Mouse (Mus musculus): ENCODE results near the gene F13a1. TPM values are rescaled to one million over a fixed set of nuclear protein-coding genes. Genes with fewer than 3 reads are reported as not detected.

Gene F13a1
- 40.7 TPM in 2 replicates for polyA plus RNA-seq (2015; fragmentation: Nextera tagmentation; extraction: Ambion mirVana)

DNA sequence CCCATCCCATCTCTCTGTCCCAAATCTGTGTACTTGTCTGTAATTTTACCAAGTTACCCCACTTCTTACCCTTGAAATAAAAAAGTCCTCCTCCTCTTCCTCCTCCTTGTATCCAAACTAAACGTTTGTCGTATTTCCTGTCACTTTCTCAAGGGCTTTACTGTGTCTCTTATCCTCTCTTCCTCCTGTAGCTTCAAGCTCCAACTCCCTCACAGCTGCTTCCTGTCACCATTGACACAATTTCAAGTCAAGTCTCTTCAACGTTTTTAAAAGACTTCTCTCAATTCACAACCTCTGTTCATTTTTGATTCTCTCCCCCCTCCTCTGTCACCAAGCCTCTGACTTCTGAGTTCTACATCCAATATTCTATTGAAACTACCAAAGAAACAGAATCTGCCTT is at the start of gene F13a1:
TSS of gene F13a1 (minus strand) at position 119 of the 400 bp plus-strand sequence.
- Histone ChIP-seq H3K4me3 (replicated peaks; ENCODE audit: low read length) (no peak within 1 kb of the TSS), H3K9me3 (replicated peaks; ENCODE audit: control insufficient read depth, low read length) (no peaks in the 10 kb centered on the region), H3K4me1 (ENCODE audit: control insufficient read depth, insufficient read depth, low read length) (no peaks in the 10 kb centered on the region), H3K27ac (ENCODE audit: low read length) (no peak within 1 kb of the TSS), H3K36me3 (ENCODE audit: control insufficient read depth, insufficient read depth, low read length) (no peaks in the 10 kb centered on the region), H3K27me3 (ENCODE audit: control insufficient read depth, insufficient read depth, low read length) (no peaks in the 10 kb centered on the region), H3K4me2 (ENCODE audit: low read depth, low read length) (no peak within 1 kb of the TSS), H3K9ac (ENCODE audit: low read length) (no peak within 1 kb of the TSS)
- WGBS = 29% methylated on average over 3 of the region's 3 CpGs
- ATAC-seq (ENCODE audit: insufficient read depth, low FRiP score) = no peak

DNA sequence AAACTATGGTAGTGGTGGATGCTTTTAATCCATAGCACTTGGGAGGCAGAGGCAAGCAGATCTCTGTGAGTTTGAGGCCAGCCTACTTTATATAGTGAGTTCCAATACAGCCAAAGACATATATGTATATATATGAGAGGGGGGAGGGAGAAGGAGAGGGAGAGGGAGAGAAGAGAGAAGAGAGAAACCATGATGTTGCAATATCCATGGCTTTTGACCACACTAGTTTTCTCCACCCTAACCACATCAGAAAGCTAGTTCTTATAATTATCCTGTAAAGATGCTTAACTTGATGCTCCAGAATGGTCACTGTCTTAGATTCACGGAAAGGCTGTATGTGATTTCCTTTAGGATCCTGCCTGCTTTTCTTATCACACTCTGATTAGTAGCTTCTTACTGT is 41.6 kb upstream of the F13a1 start:
- no peak overlapping the region for H3K4me3 ChIP-seq (replicated peaks; ENCODE audit: low read length)
- no peaks in the 10 kb centered on the region for H3K36me3 ChIP-seq (ENCODE audit: control insufficient read depth, insufficient read depth, low read length)
- H3K27ac ChIP-seq (ENCODE audit: low read length) = no peak overlapping the region
- no peaks in the 10 kb centered on the region for H3K9me3 ChIP-seq (replicated peaks; ENCODE audit: control insufficient read depth, low read length)
- no peak overlapping the region for H3K4me2 ChIP-seq (ENCODE audit: low read depth, low read length)
- no peak for ATAC-seq (ENCODE audit: insufficient read depth, low FRiP score)
- WGBS = 87% methylated on average over 1 of the region's 1 CpGs
- no peak overlapping the region for H3K9ac ChIP-seq (ENCODE audit: low read length)
- no peaks in the 10 kb centered on the region for H3K4me1 ChIP-seq (ENCODE audit: control insufficient read depth, insufficient read depth, low read length)
- H3K27me3 ChIP-seq (ENCODE audit: control insufficient read depth, insufficient read depth, low read length) = no peaks in the 10 kb centered on the region

DNA sequence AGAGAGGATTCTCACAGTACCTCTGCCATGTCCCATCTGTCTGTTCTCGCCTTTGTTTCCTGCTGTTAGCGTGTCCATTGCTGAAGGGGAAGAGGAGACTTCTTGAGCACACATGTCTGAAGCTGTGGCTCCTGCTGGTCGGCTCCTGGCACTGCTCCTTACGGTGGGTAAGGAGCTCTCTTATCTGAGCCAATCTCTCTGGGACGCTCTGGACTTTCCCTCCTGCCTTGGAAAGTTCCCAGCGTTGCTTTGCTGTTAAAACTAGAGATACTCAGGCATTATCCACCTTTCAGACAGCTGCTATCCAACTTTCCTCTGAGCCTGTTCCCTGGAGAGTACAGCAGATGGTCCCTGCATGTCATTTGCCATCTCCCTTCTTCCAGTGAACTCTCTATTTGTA is 39.1 kb upstream of the F13a1 start:
- H3K27me3 ChIP-seq (ENCODE audit: control insufficient read depth, insufficient read depth, low read length) = no peaks in the 10 kb centered on the region
- 63% methylated on average over 6 of the region's 6 CpGs for WGBS
- no peak overlapping the region for H3K9ac ChIP-seq (ENCODE audit: low read length)
- H3K4me1 ChIP-seq (ENCODE audit: control insufficient read depth, insufficient read depth, low read length) = no peaks in the 10 kb centered on the region
- ATAC-seq (ENCODE audit: insufficient read depth, low FRiP score) = no peak
- no peaks in the 10 kb centered on the region for H3K9me3 ChIP-seq (replicated peaks; ENCODE audit: control insufficient read depth, low read length)
- no peak overlapping the region for H3K4me2 ChIP-seq (ENCODE audit: low read depth, low read length)
- no peak overlapping the region for H3K27ac ChIP-seq (ENCODE audit: low read length)
- no peaks in the 10 kb centered on the region for H3K36me3 ChIP-seq (ENCODE audit: control insufficient read depth, insufficient read depth, low read length)
- no peak overlapping the region for H3K4me3 ChIP-seq (replicated peaks; ENCODE audit: low read length)

DNA sequence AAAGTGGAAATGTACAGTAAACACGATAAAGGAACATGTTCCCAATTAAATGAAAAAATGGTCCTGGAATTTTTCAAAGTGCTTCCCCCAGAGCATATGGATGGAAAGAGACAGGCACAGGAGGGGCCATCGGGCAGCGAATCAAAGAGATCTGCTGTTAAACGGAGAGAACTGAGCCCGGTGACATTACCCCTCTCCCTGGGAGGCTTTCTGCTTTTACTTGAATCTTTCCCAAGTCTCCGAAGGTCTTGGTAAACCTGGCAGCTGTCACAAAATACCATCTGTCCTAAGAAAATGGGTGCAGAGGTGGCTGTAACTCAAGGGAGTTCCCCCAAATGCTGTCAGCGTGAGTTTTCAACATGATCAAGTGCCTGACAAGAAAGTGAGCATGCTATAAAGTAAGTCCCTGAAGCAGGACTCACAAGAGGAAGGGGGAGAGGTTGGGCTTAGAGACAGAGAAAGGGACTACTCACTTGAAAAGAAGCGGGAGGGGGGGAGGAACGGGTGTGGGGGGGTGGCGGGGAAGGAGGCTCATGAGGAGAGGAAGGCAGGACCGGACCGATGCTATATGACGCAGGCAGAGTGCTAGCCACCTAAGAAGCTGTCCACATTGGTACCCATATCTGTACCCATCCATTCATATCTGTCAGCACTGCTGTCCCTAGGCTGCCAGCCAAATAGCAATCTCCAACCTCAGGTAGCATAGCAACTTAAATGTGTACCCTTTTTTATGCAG is 31.6 kb upstream of the F13a1 start:
- H3K27ac ChIP-seq (ENCODE audit: low read length) = no peak overlapping the region
- H3K9ac ChIP-seq (ENCODE audit: low read length) = no peak overlapping the region
- no peaks in the 10 kb centered on the region for H3K27me3 ChIP-seq (ENCODE audit: control insufficient read depth, insufficient read depth, low read length)
- no peak for ATAC-seq (ENCODE audit: insufficient read depth, low FRiP score)
- no peaks in the 10 kb centered on the region for H3K36me3 ChIP-seq (ENCODE audit: control insufficient read depth, insufficient read depth, low read length)
- WGBS = 60% methylated on average over 13 of the region's 13 CpGs
- no peaks in the 10 kb centered on the region for H3K9me3 ChIP-seq (replicated peaks; ENCODE audit: control insufficient read depth, low read length)
- no peaks in the 10 kb centered on the region for H3K4me1 ChIP-seq (ENCODE audit: control insufficient read depth, insufficient read depth, low read length)
- H3K4me2 ChIP-seq (ENCODE audit: low read depth, low read length) = no peak overlapping the region
- H3K4me3 ChIP-seq (replicated peaks; ENCODE audit: low read length) = no peak overlapping the region

DNA sequence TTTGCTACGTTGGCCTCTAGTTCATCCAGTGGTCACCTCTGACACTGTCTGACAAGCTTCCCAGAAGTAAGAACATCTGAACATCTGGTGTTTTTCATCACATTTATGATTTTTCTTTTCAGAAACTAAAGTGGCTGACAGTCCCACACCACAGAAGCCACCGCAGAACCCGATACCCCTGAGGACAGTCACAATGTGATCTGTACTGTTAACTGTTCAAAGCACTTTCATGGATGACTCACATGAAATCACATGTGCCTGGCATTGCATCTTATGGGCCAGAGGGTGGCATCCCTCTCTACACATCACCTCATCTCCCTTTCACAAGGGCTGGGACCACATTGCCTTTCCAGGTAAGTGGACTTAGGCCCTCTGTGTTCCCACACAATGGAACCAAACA is 21.3 kb upstream of the F13a1 start:
- Histone ChIP-seq H3K4me1 (ENCODE audit: control insufficient read depth, insufficient read depth, low read length) (no peaks in the 10 kb centered on the region), H3K9ac (ENCODE audit: low read length) (no peak overlapping the region), H3K36me3 (ENCODE audit: control insufficient read depth, insufficient read depth, low read length) (no peaks in the 10 kb centered on the region), H3K27me3 (ENCODE audit: control insufficient read depth, insufficient read depth, low read length) (no peaks in the 10 kb centered on the region), H3K9me3 (replicated peaks; ENCODE audit: control insufficient read depth, low read length) (no peaks in the 10 kb centered on the region), H3K4me2 (ENCODE audit: low read depth, low read length) (no peak overlapping the region), H3K27ac (ENCODE audit: low read length) (no peak overlapping the region), H3K4me3 (replicated peaks; ENCODE audit: low read length) (no peak overlapping the region)
- WGBS = 74% methylated on average over 3 of the region's 3 CpGs
- ATAC-seq (ENCODE audit: insufficient read depth, low FRiP score) = no peak

DNA sequence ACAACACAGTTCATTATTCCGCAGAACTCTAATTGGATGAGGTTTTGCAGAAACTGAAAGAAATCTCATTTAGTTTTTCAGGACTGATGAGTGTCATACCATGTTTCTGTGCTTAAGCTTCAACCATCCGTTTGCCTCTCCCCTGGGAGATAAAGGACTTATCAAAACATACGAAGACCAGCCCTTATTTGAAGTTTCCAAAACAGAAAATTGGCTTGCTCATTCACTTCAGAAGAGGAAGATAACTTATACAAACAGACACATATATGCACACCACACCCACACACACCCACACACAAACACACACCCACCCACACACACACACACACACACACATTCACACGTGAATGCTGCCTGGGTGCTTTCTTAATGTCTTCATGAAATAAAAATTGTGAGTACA is 20.8 kb upstream of the F13a1 start:
- ATAC-seq (ENCODE audit: insufficient read depth, low FRiP score) = no peak
- 50% methylated on average over 4 of the region's 4 CpGs for WGBS
- no peak overlapping the region for H3K4me3 ChIP-seq (replicated peaks; ENCODE audit: low read length)
- no peak overlapping the region for H3K4me2 ChIP-seq (ENCODE audit: low read depth, low read length)
- no peaks in the 10 kb centered on the region for H3K4me1 ChIP-seq (ENCODE audit: control insufficient read depth, insufficient read depth, low read length)
- H3K27me3 ChIP-seq (ENCODE audit: control insufficient read depth, insufficient read depth, low read length) = no peaks in the 10 kb centered on the region
- no peaks in the 10 kb centered on the region for H3K9me3 ChIP-seq (replicated peaks; ENCODE audit: control insufficient read depth, low read length)
- H3K27ac ChIP-seq (ENCODE audit: low read length) = no peak overlapping the region
- no peak overlapping the region for H3K9ac ChIP-seq (ENCODE audit: low read length)
- H3K36me3 ChIP-seq (ENCODE audit: control insufficient read depth, insufficient read depth, low read length) = no peaks in the 10 kb centered on the region

DNA sequence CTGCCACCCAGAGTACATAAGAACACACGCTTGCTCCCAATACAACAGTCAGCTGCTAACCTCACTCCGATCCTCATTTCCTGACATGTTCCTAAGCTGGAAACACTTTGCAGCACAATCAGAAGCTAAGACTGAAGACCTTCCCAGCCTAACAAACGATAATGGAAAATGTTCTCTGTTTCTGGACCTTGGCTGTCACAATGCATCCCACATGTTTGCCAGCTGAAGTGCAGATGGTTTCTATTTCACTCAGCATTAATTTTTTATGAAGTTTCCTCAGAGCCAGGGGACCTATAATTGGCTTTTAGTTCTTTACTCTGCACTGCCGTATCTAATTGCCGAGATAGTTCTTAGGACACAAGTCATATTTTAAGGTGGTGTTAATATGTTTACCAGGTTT is 10.8 kb upstream of the F13a1 start:
- Histone ChIP-seq H3K36me3 (ENCODE audit: control insufficient read depth, insufficient read depth, low read length) (no peaks in the 10 kb centered on the region), H3K27ac (ENCODE audit: low read length) (no peak overlapping the region), H3K27me3 (ENCODE audit: control insufficient read depth, insufficient read depth, low read length) (no peaks in the 10 kb centered on the region), H3K4me3 (replicated peaks; ENCODE audit: low read length) (no peak overlapping the region), H3K4me1 (ENCODE audit: control insufficient read depth, insufficient read depth, low read length) (no peaks in the 10 kb centered on the region), H3K9ac (ENCODE audit: low read length) (no peak overlapping the region), H3K9me3 (replicated peaks; ENCODE audit: control insufficient read depth, low read length) (no peaks in the 10 kb centered on the region), H3K4me2 (ENCODE audit: low read depth, low read length) (no peak overlapping the region)
- WGBS = 70% methylated on average over 5 of the region's 5 CpGs
- no peak for ATAC-seq (ENCODE audit: insufficient read depth, low FRiP score)

DNA sequence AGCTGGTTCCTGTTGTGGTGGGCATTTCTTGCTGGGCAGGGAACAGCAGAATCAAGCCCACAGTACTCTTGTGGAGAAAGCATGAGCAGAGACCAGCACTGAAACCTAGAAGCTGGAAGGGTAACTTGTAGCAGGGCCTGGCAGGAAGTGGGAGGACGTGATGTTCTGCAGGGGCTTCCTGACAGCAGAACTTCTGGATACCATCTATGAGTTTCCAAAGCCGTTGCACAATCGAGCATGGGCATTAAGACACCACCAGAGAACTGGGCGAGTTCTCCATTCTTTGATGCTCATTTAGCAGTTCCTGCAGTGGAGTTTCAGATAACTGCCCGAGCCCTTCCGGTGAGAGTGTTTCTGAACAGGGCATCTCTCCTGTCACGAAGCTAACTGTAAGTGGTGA is 6.6 kb upstream of the F13a1 start:
- Histone ChIP-seq H3K36me3 (ENCODE audit: control insufficient read depth, insufficient read depth, low read length) (no peaks in the 10 kb centered on the region), H3K4me2 (ENCODE audit: low read depth, low read length) (no peak overlapping the region), H3K4me1 (ENCODE audit: control insufficient read depth, insufficient read depth, low read length) (no peaks in the 10 kb centered on the region), H3K9me3 (replicated peaks; ENCODE audit: control insufficient read depth, low read length) (no peaks in the 10 kb centered on the region), H3K4me3 (replicated peaks; ENCODE audit: low read length) (no peak overlapping the region), H3K9ac (ENCODE audit: low read length) (no peak overlapping the region), H3K27me3 (ENCODE audit: control insufficient read depth, insufficient read depth, low read length) (no peaks in the 10 kb centered on the region), H3K27ac (ENCODE audit: low read length) (no peak overlapping the region)
- WGBS = 73% methylated on average over 7 of the region's 7 CpGs
- no peak for ATAC-seq (ENCODE audit: insufficient read depth, low FRiP score)

DNA sequence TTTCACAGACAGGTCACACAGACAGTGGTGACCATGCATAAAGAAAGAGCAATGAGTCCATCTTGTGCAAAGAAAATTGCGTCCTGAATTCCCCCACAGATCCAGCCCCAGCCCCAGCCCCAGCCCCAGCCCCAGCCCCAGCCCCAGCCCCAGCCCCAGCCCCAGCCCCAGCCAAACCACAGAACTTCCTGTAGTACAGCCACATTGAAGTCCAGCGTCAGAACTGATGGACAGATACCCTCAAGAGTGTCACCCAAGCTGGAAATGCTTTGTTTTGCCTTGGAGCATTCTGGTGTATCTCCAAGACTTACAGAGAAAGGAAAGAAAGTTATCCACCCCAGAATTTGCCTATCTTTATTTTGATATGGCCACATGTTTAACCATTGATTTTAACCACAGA is 413 bp downstream of the F13a1 start:
- Histone ChIP-seq H3K9me3 (replicated peaks; ENCODE audit: control insufficient read depth, low read length) (no peaks in the 10 kb centered on the region), H3K27ac (ENCODE audit: low read length) (no peak overlapping the region), H3K27me3 (ENCODE audit: control insufficient read depth, insufficient read depth, low read length) (no peaks in the 10 kb centered on the region), H3K9ac (ENCODE audit: low read length) (no peak overlapping the region), H3K4me1 (ENCODE audit: control insufficient read depth, insufficient read depth, low read length) (no peaks in the 10 kb centered on the region), H3K4me3 (replicated peaks; ENCODE audit: low read length) (no peak overlapping the region), H3K4me2 (ENCODE audit: low read depth, low read length) (no peak overlapping the region), H3K36me3 (ENCODE audit: control insufficient read depth, insufficient read depth, low read length) (no peaks in the 10 kb centered on the region)
- ATAC-seq (ENCODE audit: insufficient read depth, low FRiP score) = no peak
- WGBS = 71% methylated on average over 2 of the region's 2 CpGs

All from stomach, embryonic 16.5 days (tissue).